Mouse (Mus musculus) thymus, adult 2 months (tissue): ENCODE measurements at regions not wholly inside any gene's neighbourhood (a gene's known extent, or its start where the extent isn't known, plus 50 kb on each side); places are given as distances from the start of the nearest gene placed in this dataset.

Source experiments
- DNase-seq: peaks from one replicate; pipeline ENCODE4 v3.0.0; 2021
- H3K27ac ChIP-seq: fragments of 200-500 bp; 2 replicates; pipeline ENCODE4 v1.5.1; 2012; ENCODE audit warnings: low read length, control low read depth; ENCODE audit not compliant: control insufficient read depth, insufficient read depth
- H3K27me3 ChIP-seq: fragments of 200-500 bp; 2 replicates; pipeline ENCODE4 v1.6.1; 2012; ENCODE audit warnings: mild to moderate bottlenecking, low read length, moderate library complexity, mixed read lengths; ENCODE audit not compliant: control insufficient read depth, insufficient read depth
- H3K36me3 ChIP-seq: fragments of 200-500 bp; 2 replicates; pipeline ENCODE4 v1.6.1; 2012; ENCODE audit warnings: mild to moderate bottlenecking, low read length, moderate library complexity; ENCODE audit not compliant: control insufficient read depth, insufficient read depth
- H3K4me1 ChIP-seq: fragments of 200-500 bp; replicated peaks from 2 replicates; pipeline ENCODE4 v1.6.1; 2012; ENCODE audit warnings: low read length; ENCODE audit not compliant: control insufficient read depth, insufficient read depth
- H3K4me3 ChIP-seq: fragments of 200-500 bp; 2 replicates; pipeline ENCODE4 v1.5.1; 2012; ENCODE audit warnings: mild to moderate bottlenecking, low read length, control low read depth, moderate library complexity; ENCODE audit not compliant: control insufficient read depth, insufficient read depth
- CTCF ChIP-seq: fragments of 200-500 bp; IDR thresholded peaks from 2 replicates; pipeline ENCODE4 v1.5.1; 2012; ENCODE audit warnings: mild to moderate bottlenecking, control low read depth, low read length, moderate library complexity, borderline replicate concordance; ENCODE audit not compliant: control insufficient read depth, poor library complexity, insufficient read depth; ENCODE audit errors: extremely low read depth
- POLR2A ChIP-seq: fragments of 200-500 bp; IDR thresholded peaks from 2 replicates; pipeline ENCODE4 v1.6.1; 2012; ENCODE audit warnings: mild to moderate bottlenecking, low read length, control low read depth, moderate library complexity; ENCODE audit not compliant: control insufficient read depth, poor library complexity, insufficient read depth; ENCODE audit errors: extremely low read depth
- WGBS: fragments of 180-500 bp; shearing (Covaris S2); methylation state at CpG from one replicate; pipeline ENCODE4 v1.1.7; 2018; 5-methylcytosine and 5-hydroxymethylcytosine counted together

DNA sequence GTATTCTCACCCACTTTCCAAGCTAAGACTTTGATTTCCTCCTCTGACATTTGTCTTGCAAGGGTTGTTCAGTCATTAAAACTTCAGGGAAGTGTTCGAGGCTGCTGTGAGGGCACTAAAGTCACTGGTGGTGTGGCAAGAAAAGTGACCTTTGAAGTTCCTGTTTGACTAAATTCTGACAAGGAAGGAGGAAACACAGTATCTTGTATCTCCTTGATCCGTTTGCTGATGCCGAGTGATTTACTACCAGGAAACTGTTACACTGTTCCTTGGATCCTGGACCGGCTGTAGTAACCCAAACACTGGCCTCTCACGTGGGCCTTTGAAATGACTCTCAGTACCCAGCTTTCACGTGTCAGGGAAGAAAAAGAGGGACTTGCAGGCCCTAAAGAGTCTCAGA, 53.5 kb upstream of the Ralgapa2 start:
- Histone ChIP-seq H3K4me1 (no peaks in the 10 kb centered on the region), H3K27ac (no peak overlapping the region), H3K4me3 (no peak overlapping the region), H3K27me3 (no peaks in the 10 kb centered on the region), H3K36me3 (no peaks in the 10 kb centered on the region)
- TF ChIP-seq POLR2A (no peak), CTCF (no peak)
- no peak for DNase-seq
- 59% methylated on average over 6 of the region's 6 CpGs for WGBS

DNA sequence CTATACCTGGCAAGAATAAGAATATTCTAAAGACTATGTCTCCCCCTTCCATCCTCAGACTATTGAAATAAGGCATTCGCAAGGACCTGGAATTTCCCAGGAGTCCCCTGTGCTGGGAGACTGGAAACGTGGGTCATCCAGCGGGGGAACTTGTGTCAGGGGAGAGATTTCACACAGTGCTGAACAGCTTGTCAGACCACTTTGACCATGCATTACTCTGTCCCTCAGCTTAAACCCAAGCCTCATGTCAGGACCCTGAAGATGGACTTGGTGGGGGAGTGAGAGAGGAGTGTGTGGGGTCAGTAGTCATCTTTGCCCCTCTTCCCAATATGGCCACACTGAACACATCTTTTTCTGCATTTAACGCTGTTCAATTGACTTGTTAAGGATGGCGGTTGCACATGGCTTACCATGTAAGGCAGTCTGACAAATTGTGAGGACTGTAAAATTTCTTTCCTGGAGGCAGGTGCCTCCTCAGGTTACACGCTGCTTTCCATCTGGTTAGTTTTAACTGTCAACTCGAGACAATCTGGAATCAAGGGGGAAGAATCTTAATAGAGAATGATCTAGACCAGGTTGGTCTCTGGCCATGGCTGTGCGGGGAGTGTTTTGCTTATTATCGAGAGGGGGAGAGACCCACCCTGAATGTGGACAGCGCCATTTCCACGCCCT, 56.2 kb upstream of the Ralgapa2 start:
- no peak for DNase-seq
- Histone ChIP-seq H3K36me3 (no peaks in the 10 kb centered on the region), H3K4me3 (no peak overlapping the region), H3K27ac (no peak overlapping the region), H3K4me1 (no peaks in the 10 kb centered on the region), H3K27me3 (no peaks in the 10 kb centered on the region)
- WGBS = 87% methylated on average over 11 of the region's 11 CpGs
- TF ChIP-seq CTCF = no peak
- TF ChIP-seq POLR2A = no peak

DNA sequence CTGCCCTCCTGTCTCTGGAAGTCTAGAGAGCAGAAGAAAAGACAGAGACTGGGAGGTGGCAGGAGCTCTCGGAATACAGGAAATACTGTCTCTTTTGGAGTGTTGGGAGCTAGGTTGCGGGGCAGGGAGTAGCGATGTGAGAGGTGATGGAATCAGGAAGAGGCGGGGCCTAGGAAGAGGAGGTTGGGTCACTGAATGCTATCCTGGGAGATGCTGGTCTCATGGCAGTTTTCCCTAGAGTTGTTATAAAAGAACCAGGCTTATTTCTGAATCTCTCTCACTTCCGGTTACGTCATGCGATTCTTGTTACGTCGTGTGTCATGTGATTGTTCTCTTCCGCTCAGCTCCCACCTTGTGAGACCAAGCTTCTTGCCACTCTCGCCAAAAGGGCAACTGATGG, 58.9 kb upstream of the Ralgapa2 start:
- Histone ChIP-seq H3K4me1 (no peaks in the 10 kb centered on the region), H3K27me3 (no peaks in the 10 kb centered on the region), H3K4me3 (no peak overlapping the region), H3K36me3 (no peaks in the 10 kb centered on the region), H3K27ac (no peak overlapping the region)
- TF ChIP-seq POLR2A = no peak
- no peak for TF ChIP-seq CTCF
- DNase-seq = no peak
- WGBS = 95% methylated on average over 11 of the region's 11 CpGs

DNA sequence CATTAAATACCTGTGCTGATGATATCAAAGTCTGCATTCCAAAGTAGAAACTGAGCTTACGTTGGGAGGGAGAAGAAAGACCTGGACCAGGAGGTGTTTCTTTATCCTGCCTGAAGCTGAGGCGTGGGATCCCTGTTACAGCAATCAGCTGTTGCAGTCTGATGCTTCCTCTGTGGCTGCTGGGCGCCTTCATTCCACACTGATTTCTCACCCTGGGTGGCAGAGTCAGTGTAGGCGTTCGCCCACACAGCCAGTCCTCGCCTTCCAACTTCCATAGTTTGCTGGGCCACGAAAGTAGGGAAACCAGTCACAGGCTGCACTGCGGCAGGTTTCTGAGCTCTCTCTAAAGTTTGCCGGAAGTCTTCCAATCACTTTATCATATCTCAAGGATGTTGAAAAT, 59.7 kb upstream of the Ralgapa2 start:
- Histone ChIP-seq H3K4me1 (no peaks in the 10 kb centered on the region), H3K27me3 (no peaks in the 10 kb centered on the region), H3K4me3 (no peak overlapping the region), H3K36me3 (no peaks in the 10 kb centered on the region), H3K27ac (no peak overlapping the region)
- DNase-seq = no peak
- 97% methylated on average over 9 of the region's 9 CpGs for WGBS
- TF ChIP-seq CTCF = no peak

DNA sequence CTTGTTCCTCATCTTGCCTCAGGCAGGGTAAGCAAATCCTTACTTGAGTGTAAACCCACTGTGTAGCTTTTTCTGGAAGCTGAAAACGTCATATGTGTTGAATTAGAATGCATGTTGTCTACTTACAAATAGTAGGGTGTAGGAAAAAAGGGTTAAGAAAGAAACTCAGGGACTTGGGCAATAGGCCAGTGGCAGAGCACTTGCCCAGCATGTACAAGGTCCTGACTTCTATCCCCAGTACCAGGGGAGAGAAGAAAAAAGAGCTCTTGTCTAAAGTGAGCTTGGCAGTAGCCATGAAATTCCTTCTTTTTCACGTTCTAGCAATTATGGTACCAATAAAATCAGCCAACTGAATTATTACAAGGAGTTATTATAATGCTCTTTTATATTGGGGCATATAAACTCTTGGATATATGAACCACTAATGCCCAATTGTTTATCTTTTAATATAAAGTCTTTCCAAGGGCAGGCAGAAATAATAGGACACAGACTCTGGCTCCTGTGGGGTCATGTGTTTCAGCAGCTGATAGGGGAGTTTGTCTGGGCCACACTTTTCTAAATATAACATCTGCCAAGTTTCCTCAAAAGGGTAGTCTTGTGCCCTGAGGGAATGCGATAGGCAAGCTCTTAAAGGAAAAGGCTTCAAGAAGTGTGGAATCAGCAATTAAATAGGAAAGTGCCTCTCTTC, 63.6 kb upstream of the Ralgapa2 start:
- H3K36me3 ChIP-seq = no peaks in the 10 kb centered on the region
- no peak for DNase-seq
- WGBS = 82% methylated on average over 3 of the region's 3 CpGs
- H3K4me3 ChIP-seq = no peak overlapping the region
- no peaks in the 10 kb centered on the region for H3K4me1 ChIP-seq
- TF ChIP-seq CTCF (no peak), POLR2A (no peak)
- H3K27ac ChIP-seq = no peak overlapping the region
- H3K27me3 ChIP-seq = no peaks in the 10 kb centered on the region

DNA sequence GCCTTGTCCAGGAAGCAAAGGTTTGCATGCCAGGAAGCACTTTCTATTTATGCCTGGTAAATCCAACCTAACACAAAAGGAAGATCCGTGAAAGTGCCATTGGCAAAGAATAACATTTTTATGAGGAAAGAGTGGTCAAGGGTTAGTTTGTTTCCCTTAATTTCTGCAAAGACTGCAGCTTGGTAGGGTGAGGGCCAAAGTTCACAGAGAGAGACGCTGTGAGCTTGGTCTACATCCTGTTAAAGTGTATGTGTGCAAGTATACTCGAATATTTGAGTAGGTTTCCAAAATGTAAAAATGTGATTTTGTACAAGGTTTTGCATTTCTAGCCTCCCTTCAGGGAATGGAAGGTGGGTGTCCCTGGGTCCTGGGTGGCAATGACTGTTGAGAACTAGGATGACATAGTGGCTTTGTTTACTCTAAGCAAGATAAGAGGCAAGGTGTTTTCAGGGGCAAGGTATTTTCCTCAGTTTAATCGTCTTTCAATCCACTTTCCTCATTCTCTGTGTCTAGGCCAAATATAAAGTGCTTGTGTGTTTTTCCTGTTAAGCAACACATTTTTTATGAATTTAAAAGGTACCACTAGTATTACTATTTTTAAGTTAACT, 64.3 kb upstream of the Ralgapa2 start:
- 58% methylated on average over 4 of the region's 4 CpGs for WGBS
- no peaks in the 10 kb centered on the region for H3K27me3 ChIP-seq
- H3K4me1 ChIP-seq = no peaks in the 10 kb centered on the region
- H3K36me3 ChIP-seq = no peaks in the 10 kb centered on the region
- no peak for TF ChIP-seq CTCF
- no peak for TF ChIP-seq POLR2A
- H3K27ac ChIP-seq = no peak overlapping the region
- H3K4me3 ChIP-seq = no peak overlapping the region
- DNase-seq = no peak
